Mouse (Mus musculus): Measurements from ENCODE around the gene Tbc1d22b. TPM values are rescaled to one million over a fixed set of nuclear protein-coding genes. Genes with fewer than 3 reads are reported as not detected.
"Not testable (repeated sequence)": the region's sequence is repeated elsewhere in the genome, so short reads cannot be mapped to it uniquely, and the experiment has no call there.

Tbc1d22b gene
- polyA plus RNA-seq, 1 experiment from 2014 or later, result 16.4 TPM

- no peaks in the 10 kb centered on the region for H3K36me3 ChIP-seq
- H3K9ac ChIP-seq, result no peak overlapping the region
- WGBS, result 1% methylated on average over 11 of the region's 11 CpGs
- H3K9me3 ChIP-seq, result no peaks in the 10 kb centered on the region
- H3K27ac ChIP-seq, result peak overlapping the region; percentile 57; the same call in 1 of the 2 replicates
- H3K27me3 ChIP-seq, result no peaks in the 10 kb centered on the region
- peaks cover 4% of the 10 kb centered on the region for H3K4me1 ChIP-seq
- peak; percentile 48; the same call in 1 of the 2 replicates for ATAC-seq (ENCODE audit: insufficient number of reproducible peaks, insufficient read depth, low FRiP score, low TSS enrichment, low read depth)
- no peak overlapping the region for H3K4me3 ChIP-seq
- H3K4me2 ChIP-seq, result 0 out of 2 replicates have a peak overlapping the region, but pooled peaks have one; percentile 11
These were observed 35.1 kb upstream of the Tbc1d22b start for GRCm38 (mm10) chr17:29514435-29514834.

- not testable (repeated sequence) for H3K9ac ChIP-seq; H3K27me3 ChIP-seq; H3K4me1 ChIP-seq; H3K4me2 ChIP-seq; H3K4me3 ChIP-seq; ATAC-seq (ENCODE audit: insufficient number of reproducible peaks, insufficient read depth, low FRiP score, low TSS enrichment, low read depth); H3K9me3 ChIP-seq; H3K27ac ChIP-seq; H3K36me3 ChIP-seq
- WGBS, result 91% methylated on average over 5 of the region's 5 CpGs
These were observed 30.9 kb upstream of the Tbc1d22b start for GRCm38 (mm10) chr17:29518665-29519064.

GRCm38 (mm10) chr17:29519731-29520130 is 29.9 kb upstream of the Tbc1d22b start:
- Histone ChIP-seq H3K27me3 (no peaks in the 10 kb centered on the region), H3K4me2 (no peak overlapping the region), H3K9ac (no peak overlapping the region), H3K27ac (no peak overlapping the region), H3K4me3 (no peak overlapping the region), H3K4me1 (no peaks in the 10 kb centered on the region), H3K9me3 (no peaks in the 10 kb centered on the region), H3K36me3 (no peaks in the 10 kb centered on the region)
- WGBS, result 77% methylated on average over 8 of the region's 8 CpGs
- no peak for ATAC-seq (ENCODE audit: insufficient number of reproducible peaks, insufficient read depth, low FRiP score, low TSS enrichment, low read depth)

- Histone ChIP-seq H3K9ac (no peak overlapping the region), H3K4me1 (no peaks in the 10 kb centered on the region), H3K36me3 (no peaks in the 10 kb centered on the region), H3K4me3 (no peak overlapping the region), H3K4me2 (no peak overlapping the region), H3K27ac (no peak overlapping the region), H3K9me3 (peaks cover 7% of the 10 kb centered on the region; the same call in 1 of the 2 replicates), H3K27me3 (no peaks in the 10 kb centered on the region)
- 78% methylated on average over 2 of the region's 2 CpGs for WGBS
- no peak for ATAC-seq (ENCODE audit: insufficient number of reproducible peaks, insufficient read depth, low FRiP score, low TSS enrichment, low read depth)
These were observed 24.0 kb upstream of the Tbc1d22b start for GRCm38 (mm10) chr17:29525613-29526012.

GRCm38 (mm10) chr17:29528568-29529187 is 20.9 kb upstream of the Tbc1d22b start:
- 82% methylated on average over 8 of the region's 8 CpGs for WGBS
- Histone ChIP-seq H3K36me3 (no peaks in the 10 kb centered on the region), H3K4me3 (no peak overlapping the region), H3K9ac (no peak overlapping the region), H3K4me2 (no peak overlapping the region), H3K4me1 (peaks cover 11% of the 10 kb centered on the region; the same call in 1 of the 2 replicates), H3K9me3 (peaks cover 7% of the 10 kb centered on the region; the same call in 1 of the 2 replicates), H3K27me3 (no peaks in the 10 kb centered on the region), H3K27ac (no peak overlapping the region)
- no peak for ATAC-seq (ENCODE audit: insufficient number of reproducible peaks, insufficient read depth, low FRiP score, low TSS enrichment, low read depth)

GRCm38 (mm10) chr17:29530508-29530907 is 19.1 kb upstream of the Tbc1d22b start:
- Histone ChIP-seq H3K4me1 (peaks cover 11% of the 10 kb centered on the region; the same call in 1 of the 2 replicates), H3K4me2 (no peak overlapping the region), H3K27ac (no peak overlapping the region), H3K4me3 (no peak overlapping the region), H3K9ac (no peak overlapping the region), H3K36me3 (no peaks in the 10 kb centered on the region), H3K9me3 (peaks cover 7% of the 10 kb centered on the region; the same call in 1 of the 2 replicates), H3K27me3 (no peaks in the 10 kb centered on the region)
- no peak for ATAC-seq (ENCODE audit: insufficient number of reproducible peaks, insufficient read depth, low FRiP score, low TSS enrichment, low read depth)
- WGBS, result 76% methylated on average over 6 of the region's 6 CpGs

- Histone ChIP-seq H3K36me3 (no peaks in the 10 kb centered on the region), H3K4me3 (no peak overlapping the region), H3K9me3 (0 out of 2 replicates have a peak, but pooled peaks cover under 1% of the 10 kb centered on the region), H3K27ac (no peak overlapping the region; the same call in 1 of the 2 replicates), H3K4me1 (peaks cover 11% of the 10 kb centered on the region; the same call in 1 of the 2 replicates), H3K4me2 (no peak overlapping the region), H3K27me3 (no peaks in the 10 kb centered on the region), H3K9ac (no peak overlapping the region)
- WGBS, result 77% methylated on average over 9 of the region's 9 CpGs
- ATAC-seq (ENCODE audit: insufficient number of reproducible peaks, insufficient read depth, low FRiP score, low TSS enrichment, low read depth), result no peak
These were observed 18.3 kb upstream of the Tbc1d22b start for GRCm38 (mm10) chr17:29531278-29531677.

GRCm38 (mm10) chr17:29531757-29532384 is 17.7 kb upstream of the Tbc1d22b start:
- 60% methylated on average over 10 of the region's 10 CpGs for WGBS

GRCm38 (mm10) chr17:29533866-29534265 is 15.7 kb upstream of the Tbc1d22b start:
- H3K36me3 ChIP-seq, result no peaks in the 10 kb centered on the region
- H3K4me3 ChIP-seq, result no peak overlapping the region
- H3K9ac ChIP-seq, result no peak overlapping the region
- peaks cover 11% of the 10 kb centered on the region; the same call in 1 of the 2 replicates for H3K4me1 ChIP-seq
- no peak overlapping the region for H3K4me2 ChIP-seq
- H3K27ac ChIP-seq, result no peak overlapping the region
- no peaks in the 10 kb centered on the region for H3K27me3 ChIP-seq
- WGBS, result 90% methylated on average over 11 of the region's 11 CpGs
- ATAC-seq (ENCODE audit: insufficient number of reproducible peaks, insufficient read depth, low FRiP score, low TSS enrichment, low read depth), result no peak
- H3K9me3 ChIP-seq, result no peaks in the 10 kb centered on the region

More at GRCm38 (mm10) chr17:29531757-29532384, 17.7 kb upstream of the Tbc1d22b start:
- Histone ChIP-seq H3K9me3 (no peaks in the 10 kb centered on the region), H3K4me3 (no peak overlapping the region), H3K27ac (peak overlapping the region; percentile 28), H3K36me3 (no peaks in the 10 kb centered on the region), H3K4me2 (no peak overlapping the region), H3K27me3 (no peaks in the 10 kb centered on the region), H3K9ac (no peak overlapping the region), H3K4me1 (peaks cover 11% of the 10 kb centered on the region; the same call in 1 of the 2 replicates)
- no peak for ATAC-seq (ENCODE audit: insufficient number of reproducible peaks, insufficient read depth, low FRiP score, low TSS enrichment, low read depth)

- no peak overlapping the region for H3K9ac ChIP-seq
- 83% methylated on average over 8 of the region's 8 CpGs for WGBS
- ATAC-seq (ENCODE audit: insufficient number of reproducible peaks, insufficient read depth, low FRiP score, low TSS enrichment, low read depth), result no peak
These were observed 9.2 kb upstream of the Tbc1d22b start for GRCm38 (mm10) chr17:29540426-29540825.

GRCm38 (mm10) chr17:29541419-29541818 is 8.2 kb upstream of the Tbc1d22b start:
- WGBS, result 79% methylated on average over 14 of the region's 14 CpGs
- Histone ChIP-seq H3K4me3 (no peak overlapping the region), H3K9me3 (no peaks in the 10 kb centered on the region), H3K9ac (no peak overlapping the region), H3K27ac (no peak overlapping the region), H3K4me2 (no peak overlapping the region), H3K36me3 (no peaks in the 10 kb centered on the region), H3K27me3 (no peaks in the 10 kb centered on the region), H3K4me1 (no peaks in the 10 kb centered on the region)
- ATAC-seq (ENCODE audit: insufficient number of reproducible peaks, insufficient read depth, low FRiP score, low TSS enrichment, low read depth), result no peak

More at GRCm38 (mm10) chr17:29540426-29540825, 9.2 kb upstream of the Tbc1d22b start:
- no peak overlapping the region for H3K4me2 ChIP-seq
- no peaks in the 10 kb centered on the region for H3K36me3 ChIP-seq
- H3K9me3 ChIP-seq, result no peaks in the 10 kb centered on the region
- no peaks in the 10 kb centered on the region for H3K4me1 ChIP-seq
- no peak overlapping the region for H3K27ac ChIP-seq
- no peak overlapping the region for H3K4me3 ChIP-seq
- no peaks in the 10 kb centered on the region for H3K27me3 ChIP-seq

Data from embryonic facial prominence, embryonic 13.5 days (tissue).